Mouse (Mus musculus): ENCODE results near the gene Padi3.

Padi3 gene

GRCm38 (mm10) chr4:140815996-140816917 is 5.8 kb upstream of the Padi3 start:
- peak; percentile 77 for DNase-seq (ENCODE audit: low spot score)

- no peak for DNase-seq (ENCODE audit: low spot score)
Observed at GRCm38 (mm10) chr4:140815496-140815895, 5.0 kb upstream of the Padi3 start.

- DNase-seq (ENCODE audit: low spot score), result peak; percentile 61
Observed at GRCm38 (mm10) chr4:140814241-140815225, 4.1 kb upstream of the Padi3 start.

- no peak for DNase-seq (ENCODE audit: low spot score)
Observed at GRCm38 (mm10) chr4:140813358-140814185, 3.1 kb upstream of the Padi3 start.

GRCm38 (mm10) chr4:140812609-140813008 is 2.2 kb upstream of the Padi3 start:
- peak; percentile 65 for DNase-seq (ENCODE audit: low spot score)

- no peak for DNase-seq (ENCODE audit: low spot score)
Observed at GRCm38 (mm10) chr4:140812191-140812590, 1.7 kb upstream of the Padi3 start.

- DNase-seq (ENCODE audit: low spot score), result no peak
Observed at GRCm38 (mm10) chr4:140809118-140809517, 1.3 kb downstream of the Padi3 start.

- DNase-seq (ENCODE audit: low spot score), result no peak
Observed at GRCm38 (mm10) chr4:140804601-140805000, 5.8 kb downstream of the Padi3 start.

- DNase-seq (ENCODE audit: low spot score), result no peak
Observed at GRCm38 (mm10) chr4:140801364-140801763, 9.1 kb downstream of the Padi3 start.

GRCm38 (mm10) chr4:140796786-140797185 is 13.7 kb downstream of the Padi3 start:
- no peak for DNase-seq (ENCODE audit: low spot score)

- no peak for DNase-seq (ENCODE audit: low spot score)
Observed at GRCm38 (mm10) chr4:140794678-140795077, 15.8 kb downstream of the Padi3 start.

- DNase-seq (ENCODE audit: low spot score), result no peak
Observed at GRCm38 (mm10) chr4:140793795-140794194, 16.7 kb downstream of the Padi3 start.

GRCm38 (mm10) chr4:140792584-140792983 is 17.9 kb downstream of the Padi3 start:
- DNase-seq (ENCODE audit: low spot score), result no peak

- DNase-seq (ENCODE audit: low spot score), result no peak
Observed at GRCm38 (mm10) chr4:140791071-140791470, 19.4 kb downstream of the Padi3 start.

- peak; percentile 68 for DNase-seq (ENCODE audit: low spot score)
Observed at GRCm38 (mm10) chr4:140789983-140790382, 20.5 kb downstream of the Padi3 start.

GRCm38 (mm10) chr4:140788983-140789382 is 21.5 kb downstream of the Padi3 start:
- DNase-seq (ENCODE audit: low spot score), result peak; percentile 89

GRCm38 (mm10) chr4:140788264-140788663 is 22.2 kb downstream of the Padi3 start:
- DNase-seq (ENCODE audit: low spot score), result no peak

- no peak for DNase-seq (ENCODE audit: low spot score)
Observed at GRCm38 (mm10) chr4:140787414-140787813, 23.0 kb downstream of the Padi3 start.

GRCm38 (mm10) chr4:140785217-140785616 is 25.2 kb downstream of the Padi3 start:
- DNase-seq (ENCODE audit: low spot score), result no peak

GRCm38 (mm10) chr4:140784292-140784945 is 26.0 kb downstream of the Padi3 start:
- DNase-seq (ENCODE audit: low spot score), result no peak

- no peak for DNase-seq (ENCODE audit: low spot score)
Observed at GRCm38 (mm10) chr4:140782821-140783220, 27.6 kb downstream of the Padi3 start.
